Mouse (Mus musculus): Measurements from ENCODE around the gene Zswim3.

DNA sequence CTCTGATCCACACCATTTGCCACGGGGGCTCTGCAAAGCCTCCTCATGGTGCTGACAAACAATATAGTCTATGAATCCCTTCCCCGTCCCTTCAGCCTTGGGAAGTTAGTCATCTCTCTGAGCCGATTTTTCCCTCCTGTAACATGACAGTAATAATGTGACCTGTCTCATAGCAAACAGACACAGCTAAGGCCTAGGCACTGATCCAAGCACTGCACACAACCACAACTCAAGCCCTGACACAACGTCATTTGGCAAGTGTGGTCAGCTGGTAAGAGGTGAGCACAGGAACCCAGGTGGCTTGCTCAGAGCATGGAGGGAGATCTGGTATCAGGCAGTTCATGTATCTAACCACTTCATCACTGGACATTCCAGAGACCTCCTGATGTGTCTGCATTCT, 9.0 kb upstream of the Zswim3 start:
- TF ChIP-seq CTCF (IDR thresholded peaks at IDR 0.05; ENCODE audit: extremely low read depth, insufficient read depth, insufficient read length, insufficient replicate concordance) (no peak), POLR2A (IDR thresholded peaks at IDR 0.05; ENCODE audit: low read depth, low read length) (no peak)

Data from spleen, adult 2 months (tissue).